Mouse (Mus musculus) heart, postnatal 0 days (tissue): ENCODE measurements around the gene Fhad1.

Experiments
- CTCF ChIP-seq: IDR thresholded peaks from 2 replicates; pipeline ENCODE4 v1.5.1; 2016; ENCODE audit warnings: antibody characterized with exemption, control low read depth, low read depth
- EP300 ChIP-seq: IDR thresholded peaks from 2 replicates; pipeline ENCODE4 v1.6.1; 2016; ENCODE audit warnings: antibody characterized with exemption, low read depth

DNA sequence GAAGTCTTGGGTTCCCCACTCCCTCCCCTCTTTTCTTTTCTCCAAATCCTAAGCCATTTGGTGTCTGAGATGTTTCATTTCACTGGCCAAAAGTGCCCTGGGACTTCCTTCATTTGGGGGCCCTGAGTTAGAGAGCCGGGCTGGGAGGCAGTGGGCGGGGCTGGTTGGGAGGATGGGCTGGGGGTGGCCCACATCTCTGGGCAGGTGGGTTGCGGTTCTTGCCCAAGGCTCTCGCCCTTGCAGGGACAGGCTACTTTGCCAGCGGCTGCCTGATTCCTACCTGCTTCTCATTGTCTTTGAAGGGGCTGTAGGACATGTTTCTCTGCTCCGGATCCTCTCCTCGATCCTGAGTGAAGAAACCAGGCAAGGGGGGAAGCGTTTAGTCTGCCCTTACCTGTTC lies 116.0 kb downstream of the Fhad1 start:
- no peak for TF ChIP-seq CTCF
- no peak for TF ChIP-seq EP300
